Mouse (Mus musculus): Measurements from ENCODE around the gene Map10. TPM values are rescaled to one million over a fixed set of nuclear protein-coding genes. Genes with fewer than 3 reads are reported as not detected.

The Map10 gene
- 1 to 10 TPM; 1.3 to 2.2 TPM for total RNA-seq (2023)

GRCm38 (mm10) chr8:125669700-125670195 is at the start of gene Map10:
Map10 (plus strand) TSS chr8:125669818.

Other genes starting within 250 kb of the Map10 start
- gene Sipa1l2, start 100.0 kb upstream of the Map10 start, total RNA-seq (2023), result 10 to 100 TPM; 36.3 to 36.6 TPM
- gene Ntpcr, start 60.1 kb downstream of the Map10 start, total RNA-seq (2023), result 10 to 100 TPM; 10.8 to 14.0 TPM
- under 1 TPM in 1 of 2 experiments, not detected in 1; 0.15 TPM for gene Pcnx2, start 228.5 kb downstream of the Map10 start, total RNA-seq (2023)
- not detected for gene Map3k21, start 240.6 kb downstream of the Map10 start, total RNA-seq (2023)